Mouse (Mus musculus) retina, embryonic 14.5 days (tissue): ENCODE results near the gene Mpdz.

Experiments
- DNase-seq: peaks from one replicate; pipeline ENCODE4 v3.0.0-alpha.2; 2015; ENCODE audit warnings: low spot score

The Mpdz gene

GRCm38 (mm10) chr4:81389263-81389662, 53.4 kb downstream of the Mpdz start:
- DNase-seq: peak; percentile 5

GRCm38 (mm10) chr4:81387644-81388043, 55.0 kb downstream of the Mpdz start:
- no peak for DNase-seq

DNA sequence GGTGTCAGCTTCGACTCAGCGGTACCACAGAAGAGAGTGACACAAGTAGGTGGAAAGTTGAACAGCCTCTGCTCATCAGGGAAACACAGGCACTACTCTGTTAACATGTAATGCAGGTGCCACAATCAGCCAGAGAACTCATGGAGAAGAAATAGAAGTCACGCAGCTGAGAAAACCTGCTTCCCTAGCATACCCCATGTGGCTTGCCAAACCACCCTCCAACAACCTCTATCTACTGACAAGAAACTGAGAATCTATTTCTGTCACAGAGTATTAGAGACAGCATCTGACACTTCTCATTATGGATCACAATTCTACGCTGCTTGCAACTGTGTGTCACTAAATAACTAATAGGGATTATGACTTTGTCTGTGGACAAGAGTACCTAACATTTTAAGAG, 70.3 kb downstream of the Mpdz start:
- DNase-seq: no peak

DNA sequence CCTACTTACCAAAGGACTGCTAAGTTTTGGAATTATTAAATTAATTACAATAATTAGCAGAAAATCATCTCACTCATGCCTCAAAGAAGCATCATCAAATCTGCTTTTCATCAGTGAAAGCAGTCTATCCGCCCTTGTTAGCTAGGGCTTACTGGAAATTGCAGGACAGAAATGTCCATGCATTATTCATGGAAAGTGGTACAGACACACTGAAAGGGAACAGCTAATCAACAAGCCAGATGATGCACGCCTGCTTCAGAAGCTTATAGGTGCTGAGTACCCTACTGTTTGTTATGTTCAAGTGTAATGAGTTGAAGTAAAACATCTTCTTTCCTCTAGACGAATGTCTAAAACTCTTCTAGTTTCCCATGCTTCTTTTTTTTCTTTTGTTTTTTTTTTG, 91.2 kb downstream of the Mpdz start:
- peak; percentile 39 for DNase-seq

- no peak for DNase-seq
These were observed 94.0 kb downstream of the Mpdz start for GRCm38 (mm10) chr4:81348646-81349045.

- DNase-seq: no peak
These were observed 97.5 kb downstream of the Mpdz start for GRCm38 (mm10) chr4:81345141-81345540.

- DNase-seq: no peak
These were observed 109.0 kb downstream of the Mpdz start for GRCm38 (mm10) chr4:81333628-81333991.

GRCm38 (mm10) chr4:81332901-81333627, 109.6 kb downstream of the Mpdz start:
- no peak for DNase-seq

GRCm38 (mm10) chr4:81332439-81332841, 110.2 kb downstream of the Mpdz start:
- DNase-seq: no peak

- no peak for DNase-seq
These were observed 114.9 kb downstream of the Mpdz start for GRCm38 (mm10) chr4:81327694-81328093.

DNA sequence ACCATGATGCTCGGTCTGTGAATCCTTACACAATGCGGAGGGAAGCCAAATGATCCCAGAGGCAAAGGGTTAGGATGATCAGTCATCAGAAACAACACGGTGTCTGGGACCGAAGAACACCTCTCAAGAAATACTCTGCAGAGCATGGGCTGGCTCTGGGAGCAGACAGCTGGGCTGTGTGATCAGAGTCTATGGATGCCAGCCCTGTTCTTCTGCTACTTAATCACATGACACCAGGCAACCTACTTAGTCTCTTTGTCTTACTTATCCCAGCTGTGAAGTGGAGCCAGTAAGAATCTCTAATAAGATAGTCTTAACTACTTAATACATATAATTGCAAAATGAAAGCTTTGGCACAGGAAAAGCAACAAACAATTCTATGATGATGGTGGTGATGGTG, 118.8 kb downstream of the Mpdz start:
- DNase-seq: no peak

DNA sequence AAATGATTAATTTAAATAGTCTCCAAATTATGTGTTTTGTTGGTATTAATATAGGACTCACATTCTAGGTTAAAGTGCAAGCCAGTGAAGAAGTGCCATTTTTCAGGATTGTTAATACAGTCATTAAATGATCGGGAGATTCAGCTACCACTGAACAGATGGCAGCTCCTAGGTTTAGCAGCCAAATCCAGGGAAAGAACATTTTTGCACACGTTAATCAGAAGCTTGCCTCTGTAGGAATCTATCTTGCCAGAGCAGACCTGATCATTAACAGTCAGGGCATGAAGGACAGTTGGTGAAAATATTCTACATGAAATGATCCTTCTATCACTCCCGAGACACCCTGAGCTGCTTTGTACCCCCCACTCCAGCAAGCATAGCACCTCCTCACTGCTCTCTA, 120.4 kb downstream of the Mpdz start:
- DNase-seq: no peak

DNA sequence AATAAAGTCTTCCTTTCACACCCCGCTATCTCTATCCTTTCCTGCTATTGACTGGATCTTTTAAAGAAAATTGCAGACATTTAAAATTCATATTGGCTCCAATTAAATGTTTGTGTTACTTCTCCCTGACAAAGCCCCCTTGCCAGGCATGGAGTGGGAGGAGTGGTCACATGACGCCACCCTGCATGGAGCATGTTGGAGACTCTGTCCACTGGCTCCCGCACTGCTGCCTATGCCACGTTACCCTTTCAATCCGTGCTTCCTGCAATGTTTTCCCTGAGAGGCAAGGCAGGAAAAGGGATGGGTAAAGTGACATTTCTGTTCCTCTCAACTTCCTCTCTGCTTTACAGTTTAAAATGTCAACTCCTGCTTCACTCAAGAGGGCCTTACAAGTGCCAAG, 128.0 kb downstream of the Mpdz start:
- DNase-seq: no peak

- no peak for DNase-seq
These were observed 129.4 kb downstream of the Mpdz start for GRCm38 (mm10) chr4:81313246-81313645.

- no peak for DNase-seq
These were observed 132.5 kb downstream of the Mpdz start for GRCm38 (mm10) chr4:81310168-81310474.

DNA sequence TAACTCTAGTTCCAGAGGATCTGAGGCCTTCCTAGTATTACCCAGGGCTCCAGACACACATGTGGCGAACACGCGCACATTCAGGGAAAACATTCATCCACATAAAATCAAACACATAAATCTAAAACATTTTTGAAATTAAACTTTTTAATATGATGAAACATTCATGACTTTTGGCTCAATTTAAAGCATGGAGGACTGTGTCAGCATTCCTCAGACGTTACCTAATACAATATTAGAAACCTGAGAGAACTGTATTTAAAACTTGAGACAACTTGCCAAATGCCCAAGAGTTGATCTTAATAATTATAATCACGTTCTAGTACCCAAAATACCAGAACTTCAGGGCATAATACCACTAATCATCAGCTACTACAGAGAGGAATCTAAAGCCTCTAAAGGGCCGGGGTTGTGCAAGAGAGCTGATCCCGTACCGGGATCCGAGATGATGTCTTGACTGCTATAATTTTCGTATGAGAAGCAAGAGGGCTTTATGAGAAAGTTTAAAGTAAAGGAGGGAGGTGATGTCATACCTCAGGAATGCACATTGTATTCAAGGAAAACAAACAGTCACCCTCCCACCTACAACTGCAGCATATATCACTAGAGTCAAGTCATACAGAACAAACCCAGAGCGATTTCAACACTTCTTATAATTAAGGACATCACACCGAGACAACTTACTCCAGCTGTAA, 133.0 kb downstream of the Mpdz start:
- no peak for DNase-seq

- no peak for DNase-seq
These were observed 134.9 kb downstream of the Mpdz start for GRCm38 (mm10) chr4:81307596-81308265.

DNA sequence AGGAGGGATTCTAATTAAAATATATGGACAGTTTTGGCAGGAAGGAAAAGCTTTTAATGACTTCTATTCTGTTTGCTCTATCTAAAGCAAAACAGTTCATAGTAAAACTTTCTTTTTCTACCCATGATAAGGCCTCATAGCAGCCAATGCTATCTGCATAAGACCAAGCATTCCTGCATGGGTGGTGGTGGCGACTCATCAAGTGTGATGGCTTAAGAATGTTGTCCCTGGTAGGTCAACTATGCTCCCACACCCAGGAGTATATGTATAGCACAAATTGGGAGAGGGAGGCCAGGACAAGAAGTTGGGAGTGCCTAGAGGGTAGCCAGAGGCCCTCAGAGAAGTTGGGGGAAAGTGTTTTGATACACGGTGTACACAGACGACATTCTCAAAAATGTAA, 140.6 kb downstream of the Mpdz start:
- DNase-seq: no peak

GRCm38 (mm10) chr4:81298384-81298783, 144.2 kb downstream of the Mpdz start:
- DNase-seq: no peak

DNA sequence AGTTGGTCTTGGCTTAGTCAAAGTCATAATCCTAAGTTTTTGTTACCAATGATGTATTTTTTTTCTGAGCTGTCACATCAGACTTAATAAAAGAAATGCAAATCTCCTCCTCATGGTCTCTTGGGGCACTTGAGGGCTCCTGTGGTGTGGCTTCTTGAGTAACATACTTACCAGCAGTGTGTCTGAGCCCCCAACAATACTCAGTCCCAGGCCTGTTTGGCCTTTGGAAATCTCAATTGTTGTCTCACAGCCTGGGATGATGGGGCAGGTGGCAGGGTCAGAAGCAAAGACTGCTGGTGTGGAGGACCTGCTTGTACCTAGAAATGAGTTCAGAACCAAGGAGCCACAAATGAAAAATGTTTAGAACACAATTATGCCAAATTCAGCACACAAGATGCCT, 149.3 kb downstream of the Mpdz start:
- DNase-seq: no peak

- DNase-seq: no peak
These were observed 157.1 kb downstream of the Mpdz start for GRCm38 (mm10) chr4:81285564-81285963.

DNA sequence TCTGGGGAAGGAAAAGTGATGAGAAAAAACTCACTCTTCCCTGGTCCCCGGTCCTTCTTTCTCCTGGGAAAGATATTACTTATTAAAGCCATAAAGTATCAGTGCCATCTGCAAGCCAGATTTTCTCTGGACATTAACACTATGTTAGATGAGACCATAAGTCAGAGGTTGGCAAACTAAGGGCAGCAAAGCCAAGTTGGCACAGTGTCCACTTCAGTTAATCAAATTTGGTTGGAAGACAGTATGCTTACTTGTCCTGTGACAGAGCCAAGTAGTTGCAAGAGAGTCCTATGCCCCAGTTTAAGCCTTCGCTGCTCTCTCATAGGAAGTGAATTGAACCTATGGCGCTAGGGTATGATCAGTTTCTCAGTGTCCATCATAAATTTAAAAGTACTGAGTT, 159.0 kb downstream of the Mpdz start:
- DNase-seq: no peak

DNA sequence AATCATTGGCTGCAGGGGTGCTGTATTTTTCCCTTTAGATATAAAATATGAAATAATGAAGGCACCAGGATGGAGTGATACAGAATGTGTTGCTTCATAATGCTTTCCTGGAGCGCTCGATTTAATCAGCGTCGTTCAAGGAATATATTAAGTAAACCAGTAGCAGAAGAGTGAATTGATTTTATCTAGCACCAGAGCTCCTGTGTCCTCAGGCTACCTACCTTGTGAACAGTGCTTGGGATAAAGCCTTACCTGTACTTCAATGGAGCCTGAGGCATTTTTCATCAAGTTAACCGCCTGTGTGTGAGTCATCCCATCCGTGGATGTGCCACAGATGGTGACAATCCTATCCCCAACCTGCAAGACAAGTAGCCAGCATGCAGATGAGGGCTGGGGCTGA, 159.5 kb downstream of the Mpdz start:
- DNase-seq: no peak

GRCm38 (mm10) chr4:81280098-81280497, 162.5 kb downstream of the Mpdz start:
- peak; percentile 10 for DNase-seq
